Mouse (Mus musculus) kidney, postnatal 10 days (tissue): ENCODE results near the gene Krt8.
"Not testable (repeated sequence)": the region's sequence is repeated elsewhere in the genome, so short reads cannot be mapped to it uniquely, and the experiment has no call there.

ENCODE experiments used
- DNase-seq: peaks from one replicate; pipeline ENCODE4 v3.0.0; 2021; ENCODE audit warnings: mixed read lengths

The Krt8 gene

DNA sequence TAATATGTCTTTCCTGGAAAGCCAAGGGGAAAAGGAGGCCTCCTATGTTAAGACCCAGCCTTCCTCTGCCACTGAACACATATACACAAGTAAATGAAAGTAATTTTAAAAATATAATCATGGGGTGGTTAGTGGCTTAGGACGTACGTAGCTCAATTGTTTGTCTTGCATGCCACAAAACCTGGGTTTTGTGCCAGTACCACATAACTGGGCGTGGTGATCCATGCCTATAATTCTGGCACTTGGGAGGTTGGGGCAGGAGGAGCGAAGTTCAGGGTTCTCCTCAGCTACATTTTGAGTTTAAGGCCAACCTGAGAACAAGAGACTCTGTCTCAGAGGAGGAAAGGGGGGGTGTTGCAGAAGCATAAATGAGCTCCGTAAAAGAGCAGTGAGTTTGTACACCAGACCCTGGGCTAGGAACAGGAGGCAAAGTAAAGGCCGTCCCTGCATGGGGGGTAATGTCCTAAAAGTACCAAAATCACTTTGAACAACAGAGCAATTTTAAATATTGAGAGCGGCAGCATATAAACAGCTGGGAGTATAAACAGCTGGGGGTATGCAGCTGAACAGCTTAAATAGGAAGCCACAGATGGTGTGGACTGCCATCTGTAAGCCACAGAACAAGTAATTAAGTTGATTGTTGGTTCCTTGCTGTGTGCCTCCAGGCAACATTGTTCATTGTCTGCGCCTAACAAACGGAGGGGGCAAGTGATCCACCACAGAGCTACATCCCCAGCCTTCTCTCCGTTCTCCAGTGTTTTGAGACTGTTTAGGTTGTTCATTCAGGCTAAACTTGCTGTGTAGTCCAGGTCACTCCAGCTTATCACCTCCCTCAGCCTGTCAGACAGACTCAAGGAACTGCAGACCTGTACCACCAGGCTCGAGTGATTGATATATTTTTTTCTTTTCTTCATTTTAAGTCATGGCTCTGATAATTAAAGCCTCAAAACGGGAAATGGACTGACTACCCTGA lies 3.1 kb upstream of the Krt8 start:
- no peak for DNase-seq

DNA sequence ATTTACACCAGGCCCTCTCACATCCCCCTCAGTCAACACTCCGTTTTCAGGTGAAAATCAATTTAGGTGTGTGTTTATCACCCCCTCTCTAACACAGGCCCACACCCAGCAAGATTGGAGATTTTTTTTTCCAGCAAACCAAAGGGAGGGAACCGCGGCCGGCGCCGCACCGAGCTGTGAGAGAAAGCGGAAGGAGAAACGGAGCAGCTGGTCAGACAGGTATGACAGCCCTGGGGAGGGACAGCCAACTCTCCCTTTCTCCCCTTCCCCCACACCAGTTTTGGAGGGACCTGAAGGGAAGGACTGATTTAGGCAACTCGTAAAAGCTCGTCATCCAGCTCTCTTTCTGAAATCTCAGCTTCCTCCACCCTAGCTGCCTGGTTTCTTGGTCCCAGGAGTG lies 2.0 kb upstream of the Krt8 start:
- peak; percentile 50 for DNase-seq

DNA sequence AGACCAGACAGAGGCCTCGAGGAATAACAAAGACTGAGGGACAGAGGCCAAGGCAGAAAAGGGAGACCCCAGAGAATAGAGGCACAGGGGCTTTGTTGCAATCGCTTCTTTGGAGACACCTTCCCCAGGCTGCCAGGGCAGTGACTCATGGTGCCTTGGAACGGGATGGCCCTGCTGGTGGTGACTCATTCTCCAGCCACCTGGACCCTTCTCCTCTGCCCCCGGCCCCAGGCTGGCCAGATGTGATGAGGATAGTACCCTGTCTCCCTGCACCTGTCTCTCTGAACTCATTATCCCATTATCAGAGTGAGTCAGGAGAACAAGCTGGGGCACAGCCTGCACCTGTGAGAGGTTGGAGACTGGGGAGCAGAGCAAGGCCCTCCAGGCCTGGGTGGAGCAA lies 1.0 kb upstream of the Krt8 start:
- no peak for DNase-seq

- DNase-seq, result peak; percentile 18
Observed at GRCm38 (mm10) chr15:102003516-102003915, 766 bp downstream of the Krt8 start.

- DNase-seq, result peak; percentile 81
Observed at GRCm38 (mm10) chr15:102002646-102003488, 1.4 kb downstream of the Krt8 start.

DNA sequence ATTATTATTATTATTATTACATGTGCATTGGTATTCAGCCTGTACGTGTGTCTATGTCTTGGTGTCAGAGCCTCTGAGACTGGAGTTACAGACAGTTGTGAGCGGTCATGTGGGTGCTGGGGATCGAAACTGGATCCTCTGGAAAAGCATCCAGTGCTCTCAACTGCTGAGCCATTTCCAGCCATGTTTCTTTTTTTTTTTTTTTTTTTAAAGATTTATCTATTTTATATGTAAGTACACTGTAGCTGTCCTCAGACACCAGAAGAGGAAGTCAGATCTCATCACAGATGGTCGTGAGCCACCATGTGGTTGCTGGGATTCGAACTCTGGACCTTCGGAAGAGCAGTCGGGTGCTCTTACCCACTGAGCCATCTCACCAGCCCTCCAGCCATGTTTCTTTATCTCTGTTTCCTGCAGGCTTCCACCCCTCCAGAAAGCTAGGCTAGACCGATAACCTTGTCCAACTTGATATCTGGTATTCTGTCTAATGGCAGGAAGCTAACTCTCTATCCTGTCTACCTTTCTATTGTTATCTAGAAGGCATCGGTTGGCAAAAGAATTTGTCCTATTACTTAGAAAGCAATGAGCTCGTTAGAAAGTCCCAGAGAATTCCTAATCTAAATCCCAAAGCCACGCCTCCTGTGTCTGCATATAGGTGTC lies 4.5 kb downstream of the Krt8 start:
- no peak for DNase-seq

DNA sequence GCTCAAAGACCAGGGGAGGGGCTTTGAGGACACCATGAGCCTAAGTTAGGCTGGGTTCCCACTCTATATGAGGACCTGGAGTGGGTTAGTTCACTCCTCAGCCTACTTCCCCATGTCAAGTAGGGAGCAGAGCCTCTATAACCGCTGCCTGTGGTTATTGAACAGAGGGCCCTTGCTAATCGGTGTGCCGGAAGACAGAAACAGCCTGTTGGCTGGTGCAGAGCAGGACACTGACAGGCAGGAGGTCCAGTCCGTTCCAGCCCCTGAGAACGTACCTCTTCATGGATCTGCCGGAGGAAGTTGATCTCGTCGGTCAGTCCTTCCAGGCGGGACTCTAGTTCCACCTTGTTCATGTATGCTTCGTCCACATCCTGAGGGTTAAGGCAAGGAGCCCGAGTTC lies 5.1 kb downstream of the Krt8 start:
- no peak for DNase-seq

GRCm38 (mm10) chr15:101996450-101997078 lies 7.7 kb downstream of the Krt8 start:
- not testable (repeated sequence) for DNase-seq

DNA sequence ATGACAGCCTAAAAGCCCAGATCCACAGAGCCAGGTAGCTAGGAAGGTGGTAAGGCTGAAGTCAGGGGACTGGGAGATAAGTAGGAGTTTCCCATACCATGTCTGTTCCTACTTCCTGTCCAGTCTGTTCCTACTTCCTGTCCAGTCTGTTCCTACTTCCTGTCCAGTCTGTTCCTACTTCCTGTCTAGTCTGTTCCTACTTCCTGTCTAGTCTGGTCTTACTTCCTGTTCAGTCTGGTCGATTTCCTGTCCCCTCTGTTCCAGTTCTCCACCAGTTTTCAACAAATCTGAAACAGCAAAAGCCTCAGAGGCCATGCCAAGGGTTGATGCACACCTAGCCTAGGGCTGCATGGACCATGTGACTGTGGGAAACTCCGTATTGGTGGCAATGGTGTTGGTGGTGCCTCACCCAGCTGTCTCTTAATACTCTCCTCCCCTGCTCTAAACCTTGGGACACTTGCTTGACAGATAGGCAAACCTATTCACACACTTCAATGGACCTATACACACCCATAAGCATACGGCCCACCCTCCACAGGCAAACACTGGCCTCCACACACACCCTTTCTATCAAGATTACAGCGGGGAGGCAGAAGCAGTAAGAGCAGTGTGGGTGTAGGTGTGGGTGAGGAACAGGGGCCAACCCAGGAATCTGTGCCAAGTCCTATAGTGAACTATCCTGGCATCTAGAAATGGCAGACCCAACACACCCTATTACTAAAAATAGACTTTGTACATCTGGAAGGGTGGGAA lies 8.6 kb downstream of the Krt8 start:
- DNase-seq, result no peak

- no peak for DNase-seq
Observed at GRCm38 (mm10) chr15:101994365-101994764, 9.9 kb downstream of the Krt8 start.

GRCm38 (mm10) chr15:101990946-101991345 lies 13.3 kb downstream of the Krt8 start:
- DNase-seq, result no peak

DNA sequence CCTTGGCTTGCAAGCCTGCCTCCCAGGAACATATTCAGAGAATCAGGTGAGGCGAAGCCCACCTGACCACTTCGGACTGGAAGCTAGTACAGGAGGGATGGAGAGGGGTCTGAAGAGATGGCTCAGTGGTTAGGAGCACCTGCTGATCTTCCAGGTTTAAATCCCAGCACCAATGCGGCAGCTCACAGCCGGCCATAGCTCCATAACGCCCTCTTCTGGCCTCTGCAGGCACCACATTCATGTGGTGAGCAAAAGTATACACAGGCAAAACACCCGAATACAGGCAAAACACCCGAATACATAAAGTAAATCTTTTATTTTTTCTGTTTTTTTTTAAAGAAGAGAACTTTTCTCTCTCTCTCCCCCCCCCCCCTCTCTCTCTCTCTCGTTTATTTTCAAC lies 15.6 kb downstream of the Krt8 start:
- DNase-seq, result no peak

GRCm38 (mm10) chr15:101988119-101988518 lies 16.2 kb downstream of the Krt8 start:
- peak; percentile 89 for DNase-seq

- DNase-seq, result no peak
Observed at GRCm38 (mm10) chr15:101984746-101985145, 19.5 kb downstream of the Krt8 start.

- DNase-seq, result peak; percentile 95
Observed at GRCm38 (mm10) chr15:101983949-101984601, 20.2 kb downstream of the Krt8 start.

GRCm38 (mm10) chr15:101983315-101983948 lies 20.9 kb downstream of the Krt8 start:
- no peak for DNase-seq

DNA sequence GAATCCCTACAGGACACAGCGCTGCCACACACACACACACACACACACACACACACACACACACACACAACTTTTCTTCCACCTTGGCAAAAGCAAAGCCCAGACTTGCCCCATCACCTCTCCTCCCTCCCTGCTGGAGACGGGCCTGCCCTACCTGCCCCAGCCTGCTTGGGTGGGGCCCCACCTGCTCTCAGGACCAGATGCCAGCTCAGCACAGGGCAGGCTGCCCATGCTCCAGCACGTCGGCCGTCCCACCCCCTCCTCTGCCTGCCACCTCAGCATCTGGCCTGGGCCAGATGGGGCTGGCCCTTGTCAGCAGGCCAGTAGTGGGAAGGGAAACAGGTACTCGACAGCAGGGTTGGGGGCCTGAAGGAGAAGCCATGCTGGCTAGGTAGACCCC lies 23.4 kb downstream of the Krt8 start:
- peak; percentile 84 for DNase-seq

- DNase-seq, result peak; percentile 95
Observed at GRCm38 (mm10) chr15:101977043-101977726, 27.1 kb downstream of the Krt8 start.

DNA sequence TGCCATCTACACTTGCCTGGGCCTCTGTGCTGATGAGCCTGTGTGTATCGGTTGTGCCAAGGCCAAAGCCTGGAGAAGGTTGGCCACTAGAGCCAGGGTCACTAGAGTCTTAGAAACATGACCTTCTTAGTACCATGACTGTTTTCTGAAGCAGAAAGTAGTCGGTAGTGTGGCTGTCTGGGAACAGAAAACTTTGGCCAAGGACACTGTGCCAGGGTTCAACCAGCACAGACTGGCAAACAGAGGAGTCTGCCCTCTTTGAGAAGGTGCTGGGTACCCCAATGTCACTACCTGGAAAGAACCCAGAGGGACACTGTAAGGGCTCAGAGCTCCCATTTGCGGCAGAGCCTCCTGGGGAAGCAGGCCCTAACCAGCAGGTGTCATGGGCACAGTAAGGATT lies 27.6 kb downstream of the Krt8 start:
- DNase-seq, result peak; percentile 28

DNA sequence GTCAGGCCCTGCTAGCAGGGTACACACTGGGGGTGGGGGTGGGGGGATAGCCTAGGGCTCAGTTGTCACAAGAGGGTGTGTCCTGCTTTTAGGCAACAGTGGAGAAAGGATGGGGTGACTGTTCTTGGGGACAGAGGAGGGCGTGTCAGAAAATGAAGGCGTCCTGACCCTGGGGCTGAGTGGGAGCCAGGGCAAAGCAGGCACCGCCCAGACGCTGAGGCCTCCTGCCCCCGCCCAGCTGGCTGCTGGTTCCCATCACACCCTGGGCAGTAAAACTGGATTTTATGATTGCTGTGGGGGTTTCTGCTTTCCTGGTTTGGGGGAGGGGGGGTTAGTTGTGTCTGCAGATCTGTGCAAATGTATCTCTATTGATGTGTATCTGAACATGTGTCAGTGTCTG lies 28.3 kb downstream of the Krt8 start:
- DNase-seq, result peak; percentile 60
